Mouse (Mus musculus) lung, postnatal 0 days (tissue): Measurements from ENCODE around the gene Cers6.
A peak's percentile ranks its signal among the peaks of the same experiment; 100 is the strongest.

Experiments used
- CTCF ChIP-seq: IDR thresholded peaks from 2 replicates; pipeline ENCODE4 v1.5.1; 2016; ENCODE audit warnings: antibody characterized with exemption, mild to moderate bottlenecking
- EP300 ChIP-seq: IDR thresholded peaks from 2 replicates; pipeline ENCODE4 v1.6.1; 2016; ENCODE audit warnings: antibody characterized with exemption, mild to moderate bottlenecking, control low read depth

DNA sequence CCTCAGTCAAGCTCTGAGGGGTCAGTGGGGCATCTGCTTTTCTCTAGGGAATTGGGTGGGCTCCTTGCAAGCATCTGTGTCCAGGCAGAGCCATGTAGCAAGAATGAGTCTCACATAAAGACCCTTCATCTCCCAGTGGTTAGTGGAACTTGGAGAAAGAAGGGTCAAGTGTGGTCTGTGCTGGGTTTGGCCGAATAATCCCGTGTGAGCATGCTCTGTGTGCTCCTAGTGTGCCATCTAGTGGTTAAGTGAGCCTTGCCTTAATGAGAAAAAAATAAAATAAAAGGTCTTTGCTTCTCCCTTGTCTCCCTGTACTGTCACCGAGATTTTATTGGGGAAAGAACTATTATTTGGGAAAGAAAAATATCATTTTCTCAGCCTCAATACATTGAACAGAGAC lies 239.5 kb downstream of the Cers6 start:
- TF ChIP-seq CTCF, result peak; percentile 86
- no peak for TF ChIP-seq EP300
